Mouse (Mus musculus): ENCODE measurements around the gene Ryr2. TPM values are rescaled to one million over a fixed set of nuclear protein-coding genes. Genes with fewer than 3 reads are reported as not detected.

Gene Ryr2
- polyA plus RNA-seq, 1 experiment from 2014 or later: 8.4 TPM

- H3K36me3 ChIP-seq (replicated peaks; ENCODE audit: control insufficient read depth, insufficient read depth): no peaks in the 10 kb centered on the region
- no peak overlapping the region for H3K27ac ChIP-seq
- H3K4me3 ChIP-seq (replicated peaks; ENCODE audit: low read length): no peak overlapping the region
- H3K4me2 ChIP-seq (replicated peaks): no peak overlapping the region
- no peaks in the 10 kb centered on the region for H3K27me3 ChIP-seq (ENCODE audit: control insufficient read depth, insufficient read depth, low read length)
- WGBS: 88% methylated on average over 4 of the region's 4 CpGs
- ATAC-seq (ENCODE audit: low FRiP score) (no peak), DNase-seq (ENCODE audit: low spot score) (no peak)
- no peaks in the 10 kb centered on the region for H3K4me1 ChIP-seq (replicated peaks; ENCODE audit: control insufficient read depth, insufficient read depth, low read length)
- H3K9ac ChIP-seq: no peak overlapping the region
- no peaks in the 10 kb centered on the region for H3K9me3 ChIP-seq (ENCODE audit: control insufficient read depth, low read length)
Observed at GRCm38 (mm10) chr13:12079536-12079935, 27.2 kb downstream of the Ryr2 start.

GRCm38 (mm10) chr13:12074897-12075296 is 31.8 kb downstream of the Ryr2 start:
- Histone ChIP-seq H3K4me1 (replicated peaks; ENCODE audit: control insufficient read depth, insufficient read depth, low read length) (peaks cover 7% of the 10 kb centered on the region; the same call in 1 of the 2 replicates), H3K4me3 (replicated peaks; ENCODE audit: low read length) (no peak overlapping the region), H3K9ac (no peak overlapping the region), H3K27me3 (ENCODE audit: control insufficient read depth, insufficient read depth, low read length) (no peaks in the 10 kb centered on the region), H3K36me3 (replicated peaks; ENCODE audit: control insufficient read depth, insufficient read depth) (no peaks in the 10 kb centered on the region), H3K27ac (no peak overlapping the region), H3K9me3 (ENCODE audit: control insufficient read depth, low read length) (no peaks in the 10 kb centered on the region), H3K4me2 (replicated peaks) (no peak overlapping the region)
- DNase-seq (ENCODE audit: low spot score) (no peak), ATAC-seq (ENCODE audit: low FRiP score) (0 out of 2 replicates have a peak, but pooled peaks have one; percentile 34)
- WGBS: 88% methylated on average over 6 of the region's 6 CpGs

GRCm38 (mm10) chr13:12072571-12072970 is 34.2 kb downstream of the Ryr2 start:
- no peak overlapping the region for H3K9ac ChIP-seq
- DNase-seq (ENCODE audit: low spot score): no peak
- H3K36me3 ChIP-seq (replicated peaks; ENCODE audit: control insufficient read depth, insufficient read depth): no peaks in the 10 kb centered on the region
- no peak overlapping the region for H3K4me3 ChIP-seq (replicated peaks; ENCODE audit: low read length)
- H3K4me1 ChIP-seq (replicated peaks; ENCODE audit: control insufficient read depth, insufficient read depth, low read length): peaks cover 7% of the 10 kb centered on the region; the same call in 1 of the 2 replicates
- WGBS: 65% methylated on average over 7 of the region's 7 CpGs
- no peak overlapping the region for H3K27ac ChIP-seq
- no peaks in the 10 kb centered on the region for H3K27me3 ChIP-seq (ENCODE audit: control insufficient read depth, insufficient read depth, low read length)
- H3K4me2 ChIP-seq (replicated peaks): no peak overlapping the region
- peak; percentile 35; the same call in 1 of the 2 replicates for ATAC-seq (ENCODE audit: low FRiP score)
- no peaks in the 10 kb centered on the region for H3K9me3 ChIP-seq (ENCODE audit: control insufficient read depth, low read length)

- DNase-seq (ENCODE audit: low spot score) (peak; percentile 28), ATAC-seq (ENCODE audit: low FRiP score) (0 out of 2 replicates have a peak, but pooled peaks have one; percentile 28)
- Histone ChIP-seq H3K9ac (no peak overlapping the region), H3K36me3 (replicated peaks; ENCODE audit: control insufficient read depth, insufficient read depth) (no peaks in the 10 kb centered on the region), H3K4me3 (replicated peaks; ENCODE audit: low read length) (no peak overlapping the region), H3K4me2 (replicated peaks) (no peak overlapping the region), H3K9me3 (ENCODE audit: control insufficient read depth, low read length) (no peaks in the 10 kb centered on the region), H3K27ac (no peak overlapping the region), H3K4me1 (replicated peaks; ENCODE audit: control insufficient read depth, insufficient read depth, low read length) (peaks cover 7% of the 10 kb centered on the region; the same call in 1 of the 2 replicates), H3K27me3 (ENCODE audit: control insufficient read depth, insufficient read depth, low read length) (no peaks in the 10 kb centered on the region)
- 27% methylated on average over 3 of the region's 3 CpGs for WGBS
Observed at GRCm38 (mm10) chr13:12072112-12072511, 34.6 kb downstream of the Ryr2 start.

- DNase-seq (ENCODE audit: low spot score) (no peak), ATAC-seq (ENCODE audit: low FRiP score) (no peak)
- Histone ChIP-seq H3K9ac (no peak overlapping the region), H3K4me1 (replicated peaks; ENCODE audit: control insufficient read depth, insufficient read depth, low read length) (peaks cover 7% of the 10 kb centered on the region; the same call in 1 of the 2 replicates), H3K36me3 (replicated peaks; ENCODE audit: control insufficient read depth, insufficient read depth) (no peaks in the 10 kb centered on the region), H3K27ac (no peak overlapping the region), H3K9me3 (ENCODE audit: control insufficient read depth, low read length) (no peaks in the 10 kb centered on the region), H3K4me2 (replicated peaks) (no peak overlapping the region), H3K27me3 (ENCODE audit: control insufficient read depth, insufficient read depth, low read length) (no peaks in the 10 kb centered on the region), H3K4me3 (replicated peaks; ENCODE audit: low read length) (no peak overlapping the region)
- WGBS: 82% methylated on average over 14 of the region's 14 CpGs
Observed at GRCm38 (mm10) chr13:12070157-12071129, 36.3 kb downstream of the Ryr2 start.

GRCm38 (mm10) chr13:12064576-12064975 is 42.2 kb downstream of the Ryr2 start:
- Histone ChIP-seq H3K4me1 (replicated peaks; ENCODE audit: control insufficient read depth, insufficient read depth, low read length) (no peaks in the 10 kb centered on the region), H3K27me3 (ENCODE audit: control insufficient read depth, insufficient read depth, low read length) (no peaks in the 10 kb centered on the region), H3K4me2 (replicated peaks) (no peak overlapping the region), H3K4me3 (replicated peaks; ENCODE audit: low read length) (no peak overlapping the region), H3K9ac (no peak overlapping the region), H3K36me3 (replicated peaks; ENCODE audit: control insufficient read depth, insufficient read depth) (no peaks in the 10 kb centered on the region), H3K27ac (no peak overlapping the region), H3K9me3 (ENCODE audit: control insufficient read depth, low read length) (no peaks in the 10 kb centered on the region)
- DNase-seq (ENCODE audit: low spot score) (no peak), ATAC-seq (ENCODE audit: low FRiP score) (no peak)
- 92% methylated on average over 4 of the region's 4 CpGs for WGBS

- H3K4me3 ChIP-seq (replicated peaks; ENCODE audit: low read length): no peak overlapping the region
- no peaks in the 10 kb centered on the region for H3K36me3 ChIP-seq (replicated peaks; ENCODE audit: control insufficient read depth, insufficient read depth)
- H3K9ac ChIP-seq: no peak overlapping the region
- no peaks in the 10 kb centered on the region for H3K27me3 ChIP-seq (ENCODE audit: control insufficient read depth, insufficient read depth, low read length)
- no peak for DNase-seq (ENCODE audit: low spot score)
- no peak overlapping the region for H3K27ac ChIP-seq
- H3K4me2 ChIP-seq (replicated peaks): no peak overlapping the region
- ATAC-seq (ENCODE audit: low FRiP score): no peak
- no peaks in the 10 kb centered on the region for H3K4me1 ChIP-seq (replicated peaks; ENCODE audit: control insufficient read depth, insufficient read depth, low read length)
- WGBS: 80% methylated on average over 4 of the region's 4 CpGs
- no peaks in the 10 kb centered on the region for H3K9me3 ChIP-seq (ENCODE audit: control insufficient read depth, low read length)
Observed at GRCm38 (mm10) chr13:12063561-12063960, 43.2 kb downstream of the Ryr2 start.

GRCm38 (mm10) chr13:12057357-12057771 is 49.4 kb downstream of the Ryr2 start:
- DNase-seq (ENCODE audit: low spot score) (no peak), ATAC-seq (ENCODE audit: low FRiP score) (peak; percentile 46; the same call in 1 of the 2 replicates)
- H3K4me2 ChIP-seq (replicated peaks): no peak overlapping the region
- no peaks in the 10 kb centered on the region for H3K9me3 ChIP-seq (ENCODE audit: control insufficient read depth, low read length)
- H3K27me3 ChIP-seq (ENCODE audit: control insufficient read depth, insufficient read depth, low read length): no peaks in the 10 kb centered on the region
- H3K27ac ChIP-seq: no peak overlapping the region
- 71% methylated on average over 8 of the region's 8 CpGs for WGBS
- no peak overlapping the region for H3K4me3 ChIP-seq (replicated peaks; ENCODE audit: low read length)
- H3K9ac ChIP-seq: no peak overlapping the region
- no peaks in the 10 kb centered on the region for H3K4me1 ChIP-seq (replicated peaks; ENCODE audit: control insufficient read depth, insufficient read depth, low read length)
- no peaks in the 10 kb centered on the region for H3K36me3 ChIP-seq (replicated peaks; ENCODE audit: control insufficient read depth, insufficient read depth)

- no peak for DNase-seq (ENCODE audit: low spot score)
- Histone ChIP-seq H3K4me3 (replicated peaks; ENCODE audit: low read length) (no peak overlapping the region), H3K36me3 (replicated peaks; ENCODE audit: control insufficient read depth, insufficient read depth) (no peaks in the 10 kb centered on the region), H3K9me3 (ENCODE audit: control insufficient read depth, low read length) (no peaks in the 10 kb centered on the region), H3K4me2 (replicated peaks) (no peak overlapping the region), H3K4me1 (replicated peaks; ENCODE audit: control insufficient read depth, insufficient read depth, low read length) (no peaks in the 10 kb centered on the region), H3K27me3 (ENCODE audit: control insufficient read depth, insufficient read depth, low read length) (no peaks in the 10 kb centered on the region), H3K27ac (no peak overlapping the region), H3K9ac (no peak overlapping the region)
- ATAC-seq (ENCODE audit: low FRiP score): no peak
- 88% methylated on average over 1 of the region's 1 CpGs for WGBS
Observed at GRCm38 (mm10) chr13:12055913-12056312, 50.8 kb downstream of the Ryr2 start.

Measured in hindbrain, embryonic 14.5 days (tissue).